Comparison of ENCODE assay signal across 11 mouse cellular contexts in the genomic region with DNA sequence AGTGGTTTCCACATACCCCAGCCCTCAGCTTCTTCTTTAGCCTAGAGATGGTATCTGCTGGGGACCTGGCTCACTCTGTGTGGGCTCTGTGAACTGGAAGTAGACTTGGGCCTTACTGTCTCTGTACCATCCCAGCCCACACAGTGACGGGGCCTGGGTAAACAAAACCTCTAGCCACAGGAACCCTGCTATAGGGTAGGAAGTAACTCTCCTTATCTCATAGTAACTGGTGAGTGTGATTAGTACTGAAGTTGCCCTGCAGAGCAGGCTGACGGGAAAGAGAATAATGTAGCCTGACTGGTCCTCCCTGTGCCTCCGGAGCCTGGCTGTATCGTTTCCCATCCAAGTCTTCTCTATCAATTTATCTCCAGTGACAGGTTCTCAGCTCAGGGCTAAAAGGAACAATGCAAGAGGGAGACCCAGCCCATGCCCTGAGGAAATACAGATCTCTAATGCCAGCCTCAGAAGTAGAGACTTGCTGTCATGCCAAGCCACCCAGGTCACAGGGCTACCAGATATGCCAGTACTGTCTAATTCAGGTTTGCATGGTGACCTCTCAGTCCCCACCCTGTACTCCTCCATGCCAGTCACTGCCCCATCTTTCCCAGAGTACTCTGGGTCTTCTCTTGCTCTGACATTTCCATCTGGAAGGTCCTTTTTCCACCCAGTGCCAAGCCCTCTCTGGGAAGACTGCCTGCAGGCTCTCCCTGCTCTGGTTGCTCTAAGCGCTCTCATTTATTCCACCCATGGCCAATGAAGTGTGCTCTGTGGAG. TPM values are rescaled to one million over a fixed set of nuclear protein-coding genes. Genes with fewer than 3 reads are reported as not detected.
DNase-seq lines count a peak whose midpoint lies in the region; ATAC-seq lines count a peak whose summit lies in the region.
"Had no signal": no experiment of that assay in that cellular context is flagged by ENCODE, and none has a peak within 500 bp of the region (broad histone marks: within the 10 kb centered on the region; RNA-seq: fewer than 3 reads in every experiment).

No protein-coding gene starts in this region.

- no peaks in the 10 kb centered on the region for H3K36me3 ChIP-seq in heart, embryonic 12.5 days
- no peaks in the 10 kb centered on the region for H3K36me3 ChIP-seq in midbrain, embryonic 11.5 days (ENCODE audit: control insufficient read depth, insufficient read depth, low read length)
- no peaks in the 10 kb centered on the region for H3K36me3 ChIP-seq in midbrain, embryonic 14.5 days (ENCODE audit: control insufficient read depth, insufficient read depth, low read length)
- H3K36me3 ChIP-seq in liver, embryonic 12.5 days = no peaks in the 10 kb centered on the region
- H3K36me3 ChIP-seq in stomach, embryonic 16.5 days (ENCODE audit: control insufficient read depth, insufficient read depth, low read length) = no peaks in the 10 kb centered on the region
- H3K36me3 ChIP-seq: embryonic facial prominence, embryonic 12.5 days; limb, embryonic 13.5 days had no signal

- intact Hi-C loops in heart, postnatal 25 days (cut with DNase I) = no loop called here

- DNase-seq in heart, postnatal 25 days (ENCODE audit: low spot score) = no peak
- peak; percentile 35 for DNase-seq in midbrain, embryonic 11.5 days (ENCODE audit: low spot score, missing footprints)
- no peak for DNase-seq in midbrain, embryonic 14.5 days
- no peak for DNase-seq in MN1 (ENCODE audit: low spot score)
- DNase-seq in layer of hippocampus, postnatal 14 days (ENCODE audit: low spot score in 2 of 2) = no peak

- H3K9me3 ChIP-seq in heart, embryonic 12.5 days (replicated peaks) = no peaks in the 10 kb centered on the region
- no peaks in the 10 kb centered on the region for H3K9me3 ChIP-seq in midbrain, embryonic 11.5 days (ENCODE audit: control insufficient read depth, low read length)
- H3K9me3 ChIP-seq in midbrain, embryonic 14.5 days (ENCODE audit: control insufficient read depth, low read length) = no peaks in the 10 kb centered on the region
- H3K9me3 ChIP-seq in liver, embryonic 12.5 days (replicated peaks) = no peaks in the 10 kb centered on the region
- H3K9me3 ChIP-seq in stomach, embryonic 16.5 days (replicated peaks; ENCODE audit: control insufficient read depth, low read length) = no peaks in the 10 kb centered on the region
- H3K9me3 ChIP-seq: embryonic facial prominence, embryonic 12.5 days; limb, embryonic 13.5 days had no signal

- H3K4me2 ChIP-seq in heart, embryonic 12.5 days = no peak overlapping the region
- H3K4me2 ChIP-seq in midbrain, embryonic 11.5 days = no peak overlapping the region
- no peak overlapping the region for H3K4me2 ChIP-seq in midbrain, embryonic 14.5 days (ENCODE audit: low read length)
- no peak overlapping the region for H3K4me2 ChIP-seq in liver, embryonic 12.5 days
- no peak overlapping the region for H3K4me2 ChIP-seq in stomach, embryonic 16.5 days (ENCODE audit: low read depth, low read length)
- H3K4me2 ChIP-seq: embryonic facial prominence, embryonic 12.5 days; limb, embryonic 13.5 days had no signal

- peak; percentile 61 for ATAC-seq in heart, embryonic 12.5 days (ENCODE audit: insufficient number of reproducible peaks, low FRiP score)
- no peak for ATAC-seq in midbrain, embryonic 11.5 days (ENCODE audit: low FRiP score)
- ATAC-seq in midbrain, embryonic 14.5 days (ENCODE audit: low FRiP score, low TSS enrichment) = no peak
- ATAC-seq in liver, embryonic 12.5 days = peak; percentile 65
- ATAC-seq in stomach, embryonic 16.5 days (ENCODE audit: insufficient read depth, low FRiP score) = peak; percentile 63; the same call in 1 of the 2 replicates
- ATAC-seq: activated CD4-positive, CD25-positive, alpha-beta regulatory T cell, adult 4 months had no signal

- H3K4me1 ChIP-seq in heart, embryonic 12.5 days (replicated peaks) = peaks cover 33% of the 10 kb centered on the region
- no peaks in the 10 kb centered on the region for H3K4me1 ChIP-seq in midbrain, embryonic 11.5 days (ENCODE audit: control insufficient read depth, insufficient read depth, low read length)
- no peaks in the 10 kb centered on the region for H3K4me1 ChIP-seq in midbrain, embryonic 14.5 days (ENCODE audit: control insufficient read depth, insufficient read depth, low read length)
- H3K4me1 ChIP-seq in liver, embryonic 12.5 days = peaks cover 20% of the 10 kb centered on the region
- H3K4me1 ChIP-seq in stomach, embryonic 16.5 days (ENCODE audit: control insufficient read depth, insufficient read depth, low read length) = peaks cover 35% of the 10 kb centered on the region
- H3K4me1 ChIP-seq: embryonic facial prominence, embryonic 12.5 days; limb, embryonic 13.5 days had no signal

- H3K4me3 ChIP-seq in heart, embryonic 12.5 days = no peak overlapping the region
- H3K4me3 ChIP-seq in midbrain, embryonic 11.5 days (ENCODE audit: low read depth, low read length) = no peak overlapping the region
- H3K4me3 ChIP-seq in midbrain, embryonic 14.5 days (replicated peaks; ENCODE audit: low read depth, low read length) = no peak overlapping the region
- H3K4me3 ChIP-seq in liver, embryonic 12.5 days = no peak overlapping the region
- H3K4me3 ChIP-seq in stomach, embryonic 16.5 days (replicated peaks; ENCODE audit: low read length) = no peak overlapping the region
- H3K4me3 ChIP-seq: embryonic facial prominence, embryonic 12.5 days; limb, embryonic 13.5 days had no signal

- H3K27me3 ChIP-seq in heart, embryonic 12.5 days (replicated peaks) = no peaks in the 10 kb centered on the region
- no peaks in the 10 kb centered on the region for H3K27me3 ChIP-seq in midbrain, embryonic 11.5 days (ENCODE audit: control insufficient read depth, insufficient read depth, low read length)
- no peaks in the 10 kb centered on the region for H3K27me3 ChIP-seq in midbrain, embryonic 14.5 days (ENCODE audit: control insufficient read depth, insufficient read depth, low read length)
- 0 out of 2 replicates have a peak, but pooled peaks cover 4% of the 10 kb centered on the region for H3K27me3 ChIP-seq in liver, embryonic 12.5 days (replicated peaks)
- no peaks in the 10 kb centered on the region for H3K27me3 ChIP-seq in stomach, embryonic 16.5 days (ENCODE audit: control insufficient read depth, insufficient read depth, low read length)
- H3K27me3 ChIP-seq: embryonic facial prominence, embryonic 12.5 days; limb, embryonic 13.5 days had no signal

- H3K27ac ChIP-seq in heart, embryonic 12.5 days (ENCODE audit: poor library complexity, severe bottlenecking) = no peak overlapping the region
- H3K27ac ChIP-seq in midbrain, embryonic 11.5 days (ENCODE audit: low read depth, low read length) = no peak overlapping the region
- no peak overlapping the region for H3K27ac ChIP-seq in midbrain, embryonic 14.5 days (replicated peaks; ENCODE audit: low read depth, low read length)
- H3K27ac ChIP-seq in liver, embryonic 12.5 days = peak overlapping the region; percentile 10; the same call in 1 of the 2 replicates
- H3K27ac ChIP-seq in stomach, embryonic 16.5 days (ENCODE audit: low read length) = peak overlapping the region; percentile 77
- H3K27ac ChIP-seq: embryonic facial prominence, embryonic 12.5 days; limb, embryonic 13.5 days had no signal

- no peak overlapping the region for H3K9ac ChIP-seq in heart, embryonic 12.5 days
- no peak overlapping the region for H3K9ac ChIP-seq in midbrain, embryonic 11.5 days (ENCODE audit: low read length)
- H3K9ac ChIP-seq in midbrain, embryonic 14.5 days (replicated peaks; ENCODE audit: low read length) = no peak overlapping the region
- H3K9ac ChIP-seq in liver, embryonic 12.5 days = no peak overlapping the region
- 0 out of 2 replicates have a peak overlapping the region, but pooled peaks have one; percentile 24 for H3K9ac ChIP-seq in stomach, embryonic 16.5 days (ENCODE audit: low read length)
- H3K9ac ChIP-seq: embryonic facial prominence, embryonic 12.5 days had no signal

- 28% methylated on average over 5 of the region's 5 CpGs for WGBS in heart, embryonic 12.5 days
- WGBS in midbrain, embryonic 11.5 days = 73% methylated on average over 5 of the region's 5 CpGs
- 68% methylated on average over 5 of the region's 5 CpGs for WGBS in midbrain, embryonic 14.5 days
- WGBS in liver, embryonic 12.5 days (ENCODE audit: insufficient replicate concordance) = 19% methylated on average over 5 of the region's 5 CpGs
- WGBS in stomach, embryonic 16.5 days = 31% methylated on average over 5 of the region's 5 CpGs

RNA-seq across cellular contexts. Expression of a gene that starts 29.5 kb away (rescaled TPM):
- 1.1 and 1.2 TPM in 2 replicates for polyA plus RNA-seq in heart, embryonic 12.5 days (2016; fragmentation: Nextera tagmentation; extraction: Ambion mirVana)
- 10 to 100 TPM; 17.3 to 26.1 TPM for total RNA-seq in heart, postnatal 25 days (2021)
- polyA plus RNA-seq in midbrain, embryonic 11.5 days (2014; fragmentation: Nextera tagmentation; extraction: Ambion mirVana) = 0.07 TPM in 1 of 2 replicates, not detected in the other
- polyA plus RNA-seq in midbrain, embryonic 14.5 days (2014; fragmentation: Nextera tagmentation; extraction: Ambion mirVana) = 0.16 TPM in 1 of 2 replicates, not detected in the other
- 1.2 TPM in 2 replicates for polyA plus RNA-seq in liver, embryonic 12.5 days (2016; fragmentation: Nextera tagmentation; extraction: Ambion mirVana)
- 8.5 and 12.0 TPM in 2 replicates for polyA plus RNA-seq in stomach, embryonic 16.5 days (2015; fragmentation: Nextera tagmentation; extraction: Ambion mirVana)
- total RNA-seq in layer of hippocampus, postnatal 14 days (2021) = 1 to 10 TPM; 1.4 to 2.2 TPM

RNA-seq across cellular contexts. Expression of a gene that starts 50.5 kb away (rescaled TPM):
- 18.4 and 18.7 TPM in 2 replicates for polyA plus RNA-seq in heart, embryonic 12.5 days (2016; fragmentation: Nextera tagmentation; extraction: Ambion mirVana)
- total RNA-seq in heart, postnatal 25 days (2021) = 10 to 100 TPM; 20.1 to 29.1 TPM
- 24.7 and 24.8 TPM in 2 replicates for polyA plus RNA-seq in midbrain, embryonic 11.5 days (2014; fragmentation: Nextera tagmentation; extraction: Ambion mirVana)
- polyA plus RNA-seq in midbrain, embryonic 14.5 days (2014; fragmentation: Nextera tagmentation; extraction: Ambion mirVana) = 38.6 and 50.5 TPM in 2 replicates
- polyA plus RNA-seq in liver, embryonic 12.5 days (2016; fragmentation: Nextera tagmentation; extraction: Ambion mirVana) = 8.0 and 8.8 TPM in 2 replicates
- 20.0 and 21.5 TPM in 2 replicates for polyA plus RNA-seq in stomach, embryonic 16.5 days (2015; fragmentation: Nextera tagmentation; extraction: Ambion mirVana)
- total RNA-seq in layer of hippocampus, postnatal 14 days (2021) = 10 to 100 TPM; 50.1 to 56.6 TPM

Comparison
In these comparisons a context has a peak if more than half of its experiments do, and no peak if none do; other contexts are left out.
1. ATAC-seq: peak in heart, embryonic 12.5 days (single experiment), liver, embryonic 12.5 days (single experiment) and stomach, embryonic 16.5 days (single experiment); none in midbrain, embryonic 11.5 days (single experiment) and midbrain, embryonic 14.5 days (single experiment).
2. H3K27ac ChIP-seq: peak in liver, embryonic 12.5 days (single experiment) and stomach, embryonic 16.5 days (single experiment); none in heart, embryonic 12.5 days (single experiment), midbrain, embryonic 11.5 days (single experiment) and midbrain, embryonic 14.5 days (single experiment).